Mouse (Mus musculus) heart, adult 18-20 months (tissue): ENCODE data around the gene Efemp2. TPM values are rescaled to one million over a fixed set of nuclear protein-coding genes. Genes with fewer than 3 reads are reported as not detected.

Experiments
- DNase-seq, 2 experiments: peaks; one replicate each; pipeline ENCODE4 v3.0.0; 2021 to 2022; ENCODE audit warnings: mixed read lengths in 1 of 2
- long read RNA-seq, 2 experiments: library from polyadenylated mRNA; stranded (forward); transcript quantifications; one replicate each; pipeline ENCODE4 v2.0.0; 2021
- total RNA-seq, 2 experiments: library from RNA; stranded (reverse); gene quantifications; 2 replicates each; pipeline ENCODE4 v1.2.3; 2021

Gene Efemp2
- total RNA-seq = 1 to 10 TPM; 7.2 to 7.9 TPM
- long read RNA-seq, experiment 1, transcript Efemp2-204 (11 exons, 1,557 nt) = major isoform, 6 of 13 reads
- long read RNA-seq, experiment 1, partial matches to known transcripts = 1 of 13 reads
- long read RNA-seq, experiment 1, other reads (novel, unspliced or antisense) = 2 of 13 reads
- long read RNA-seq, experiment 2, transcript Efemp2-204 (11 exons, 1,557 nt) = major isoform, 6 of 8 reads
- long read RNA-seq, experiment 2, partial matches to known transcripts = 0 of 8 reads
- long read RNA-seq, experiment 2, other reads (novel, unspliced or antisense) = 1 of 8 reads

- peak; percentile 87 to 92 for DNase-seq
Measured at GRCm38 (mm10) chr19:5473720-5474119, at the start of gene Efemp2. Gene Efemp2 (plus strand): TSS chr19:5473954.

DNA sequence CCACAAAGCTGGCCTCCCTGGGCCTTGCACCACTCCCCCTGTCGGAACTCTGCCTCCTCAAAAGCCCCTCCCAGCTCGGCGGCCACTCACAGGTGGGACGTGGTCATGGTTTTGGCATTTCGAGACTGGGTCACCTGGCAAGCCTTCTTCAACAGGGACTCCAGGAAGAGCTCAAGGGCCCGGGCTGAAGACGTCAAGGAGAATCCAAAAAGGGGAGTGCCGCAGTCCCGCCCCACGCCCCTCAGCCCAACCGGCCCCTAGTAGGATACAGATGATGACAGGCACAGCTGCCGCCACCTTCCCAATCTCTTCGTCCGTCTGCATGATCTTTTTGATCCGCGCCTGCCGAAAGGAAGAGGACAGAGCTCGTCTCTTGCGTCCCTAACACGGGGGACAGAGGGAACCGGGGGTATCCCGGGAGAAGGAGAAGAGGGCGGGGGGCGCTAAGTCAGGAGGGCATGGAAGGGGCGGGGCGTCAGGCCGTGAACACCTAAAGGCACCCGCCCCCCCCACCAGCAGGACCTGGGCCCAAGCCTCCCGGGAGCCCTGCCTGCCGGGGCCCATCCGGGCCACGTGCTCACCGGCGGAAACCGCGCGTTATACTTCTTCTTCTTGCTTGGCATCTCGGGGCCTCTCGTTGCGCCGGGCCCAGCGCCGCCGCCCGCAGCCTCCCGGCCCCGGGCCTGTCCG, 49.5 kb upstream of the Efemp2 start:
- peak; percentile 67 to 85 for DNase-seq

- peak; percentile 96 to 97 for DNase-seq
Measured at GRCm38 (mm10) chr19:5424782-5425741, 48.7 kb upstream of the Efemp2 start, which contains the start of the genes Drap1 and AI837181. Gene Drap1 (minus strand): TSS chr19:5424979. Gene AI837181 (plus strand): TSS chr19:5425144.

DNA sequence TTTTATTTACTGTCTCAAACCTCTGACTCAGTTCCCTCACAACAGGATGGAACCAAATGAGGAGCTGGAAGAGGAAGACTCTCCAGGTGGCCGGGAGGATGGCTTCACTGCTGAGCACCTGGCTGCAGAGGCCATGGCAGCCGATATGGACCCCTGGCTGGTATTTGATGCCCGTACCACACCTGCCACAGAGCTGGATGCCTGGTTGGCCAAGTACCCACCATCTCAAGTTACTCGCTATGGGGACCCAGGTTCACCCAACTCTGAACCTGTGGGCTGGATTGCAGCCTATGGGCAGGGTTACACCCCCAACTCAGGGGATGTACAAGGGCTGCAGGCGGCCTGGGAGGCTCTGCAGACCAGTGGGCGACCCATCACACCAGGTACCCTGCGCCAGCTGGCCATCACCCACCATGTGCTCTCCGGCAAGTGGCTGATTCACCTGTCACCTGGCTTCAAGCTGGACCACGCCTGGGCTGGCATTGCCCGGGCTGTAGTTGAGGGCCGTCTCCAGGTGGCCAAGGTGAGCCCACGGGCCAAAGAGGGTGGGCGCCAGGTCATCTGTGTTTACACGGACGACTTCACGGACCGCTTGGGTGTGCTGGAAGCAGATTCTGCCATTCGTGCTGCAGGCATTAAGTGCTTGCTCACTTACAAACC, 47.7 kb upstream of the Efemp2 start:
- DNase-seq = no peak

- no peak for DNase-seq
Measured at GRCm38 (mm10) chr19:5426640-5427290, 47.0 kb upstream of the Efemp2 start.

DNA sequence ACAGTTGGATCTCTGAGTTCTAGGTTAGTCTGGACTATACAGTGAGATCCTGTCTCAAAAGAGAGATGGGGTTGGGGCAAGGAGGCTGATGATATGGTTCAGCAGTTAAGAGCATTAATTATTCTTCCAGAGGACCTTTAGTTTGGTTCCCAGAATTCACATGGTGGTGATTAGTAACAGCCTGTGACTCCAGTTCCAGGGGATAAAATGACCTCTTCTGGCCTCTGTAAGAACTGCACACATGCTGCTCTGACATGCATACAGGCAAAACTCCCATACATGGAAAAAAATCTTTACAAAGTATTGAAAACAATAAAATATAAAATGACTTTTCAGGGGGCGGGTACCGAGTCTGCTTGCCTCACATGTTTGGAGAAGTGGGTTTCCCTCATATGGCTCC, 45.7 kb upstream of the Efemp2 start:
- peak in 1 of 2 experiments; percentile 52 for DNase-seq

DNA sequence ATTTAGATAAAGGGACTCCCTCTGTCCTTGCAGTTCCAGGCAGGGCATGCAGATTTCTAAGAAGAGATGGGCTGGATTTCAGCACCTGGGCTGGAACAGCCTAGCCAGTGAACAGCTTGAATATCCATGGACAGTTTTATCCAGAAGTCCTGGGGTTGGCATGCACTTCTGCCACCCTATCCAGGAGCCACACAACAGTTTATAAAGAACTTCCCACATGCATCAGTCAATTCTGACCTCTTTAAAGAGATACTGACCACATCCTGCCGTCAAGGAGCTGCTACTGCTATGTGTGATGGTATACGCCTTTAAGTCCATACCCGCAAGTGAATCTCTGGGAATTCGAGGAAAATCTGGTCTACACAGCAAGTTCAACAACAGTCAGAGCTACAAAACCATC, 44.5 kb upstream of the Efemp2 start:
- no peak for DNase-seq

DNA sequence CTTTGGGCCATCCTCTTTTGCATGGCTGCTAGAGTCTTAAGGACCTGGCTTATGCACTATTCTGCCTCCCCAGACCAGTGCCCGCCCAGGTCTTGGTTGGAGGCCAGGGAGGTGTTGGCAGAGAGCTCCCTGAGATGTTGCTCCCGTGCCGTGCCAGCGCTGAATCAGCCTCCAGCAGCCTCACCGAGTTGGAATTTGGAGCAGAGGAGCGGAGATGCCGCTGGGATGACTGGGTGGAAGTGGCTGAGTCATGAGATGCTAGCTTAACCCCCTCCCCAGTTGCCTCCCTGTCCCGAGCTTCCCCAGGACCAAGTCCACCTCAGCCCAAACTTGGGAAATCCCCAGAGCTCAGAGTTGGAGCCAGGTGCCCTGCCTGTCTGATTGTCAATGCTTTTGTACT, 43.9 kb upstream of the Efemp2 start:
- DNase-seq = peak in 1 of 2 experiments; percentile 70

- DNase-seq = no peak
Measured at GRCm38 (mm10) chr19:5430408-5430807, 43.3 kb upstream of the Efemp2 start.

GRCm38 (mm10) chr19:5431911-5432464, 41.8 kb upstream of the Efemp2 start:
- DNase-seq = peak; percentile 57 to 70

DNA sequence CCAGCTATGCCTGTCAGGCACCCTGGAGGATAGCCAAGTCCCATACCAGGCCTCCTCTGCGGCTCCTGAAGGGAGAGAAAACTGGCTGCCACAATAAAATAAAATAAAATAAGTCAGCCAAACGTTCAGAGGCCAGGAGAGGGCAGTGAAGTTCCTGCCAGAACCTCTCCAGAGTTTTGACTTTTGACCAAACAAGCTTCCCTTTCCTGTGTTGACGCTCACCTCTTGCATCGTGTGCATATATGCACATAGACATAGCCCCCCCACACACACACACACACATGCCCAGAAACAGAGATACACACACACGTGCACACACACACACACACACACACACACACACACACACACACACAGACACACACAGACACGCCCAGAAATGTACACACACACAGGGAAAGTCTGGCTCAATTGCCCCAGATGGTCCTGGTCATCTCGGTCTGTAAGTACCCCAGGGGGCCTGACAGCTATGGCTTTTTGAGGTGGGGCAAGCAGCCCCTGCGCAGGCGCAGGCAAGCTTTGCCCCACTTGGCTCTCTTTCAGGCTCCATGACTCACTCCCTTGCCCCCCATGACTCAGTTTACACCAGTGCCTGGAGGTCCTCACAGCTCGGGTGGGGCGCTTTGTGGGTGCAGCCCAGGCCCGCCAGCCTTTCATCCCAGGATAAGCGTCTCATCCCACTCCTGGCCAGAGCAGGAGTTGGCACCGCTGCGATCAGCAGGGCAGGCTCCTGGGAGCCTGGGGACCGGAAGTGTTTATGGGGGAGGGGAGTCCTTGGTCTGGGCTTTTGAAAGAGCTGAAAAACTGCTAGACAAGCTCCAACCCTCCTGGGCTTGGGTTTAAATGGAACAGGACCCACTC, 40.5 kb upstream of the Efemp2 start:
- DNase-seq = peak; percentile 74

- DNase-seq = no peak
Measured at GRCm38 (mm10) chr19:5433951-5434350, 39.8 kb upstream of the Efemp2 start.

DNA sequence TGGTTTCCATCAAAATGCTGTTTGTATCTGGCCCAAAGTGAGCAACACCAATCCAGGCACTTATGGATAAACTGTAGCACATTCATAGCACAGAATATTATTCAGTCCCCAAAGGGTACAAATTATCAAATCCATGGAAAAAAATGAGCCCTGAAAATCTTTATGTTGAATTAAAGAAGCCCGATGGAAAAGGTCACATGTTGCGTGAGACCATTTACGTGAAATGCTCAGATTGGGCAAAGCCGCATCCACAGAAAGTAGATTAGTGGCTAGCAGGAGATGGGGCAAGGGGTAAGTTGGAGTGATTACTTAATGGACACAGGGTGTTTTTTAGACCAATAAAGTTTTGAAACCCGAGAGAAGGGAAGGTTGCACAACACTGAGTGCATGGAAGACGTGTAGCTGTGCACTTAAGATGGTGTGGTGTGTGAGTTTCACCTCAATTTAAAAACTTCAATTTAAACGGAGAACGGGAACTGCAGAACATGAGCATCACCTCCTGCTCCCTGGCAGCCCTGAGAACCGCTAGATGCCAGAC, 29.3 kb upstream of the Efemp2 start:
- DNase-seq = no peak

DNA sequence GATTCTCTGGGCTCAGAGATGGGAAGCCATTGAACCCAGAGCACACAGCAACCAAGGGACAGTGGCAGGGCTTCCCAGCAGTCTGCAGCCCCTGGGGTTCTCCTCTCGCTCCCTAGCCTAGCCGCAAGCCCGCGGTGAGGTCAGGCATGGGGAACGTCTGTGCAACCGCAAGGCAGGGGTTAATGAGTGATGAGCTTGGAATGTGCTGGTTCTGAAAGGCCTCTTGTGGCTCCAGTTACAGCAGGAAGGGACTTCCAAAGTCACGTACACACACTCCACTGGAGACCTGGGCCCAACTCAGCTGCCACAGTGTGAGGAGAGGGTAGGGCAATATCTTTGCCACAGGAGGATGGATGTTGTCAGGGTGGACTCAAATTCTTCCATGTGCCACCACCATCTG, 28.8 kb upstream of the Efemp2 start:
- no peak for DNase-seq

GRCm38 (mm10) chr19:5445747-5446146, 28.0 kb upstream of the Efemp2 start:
- DNase-seq = no peak

DNA sequence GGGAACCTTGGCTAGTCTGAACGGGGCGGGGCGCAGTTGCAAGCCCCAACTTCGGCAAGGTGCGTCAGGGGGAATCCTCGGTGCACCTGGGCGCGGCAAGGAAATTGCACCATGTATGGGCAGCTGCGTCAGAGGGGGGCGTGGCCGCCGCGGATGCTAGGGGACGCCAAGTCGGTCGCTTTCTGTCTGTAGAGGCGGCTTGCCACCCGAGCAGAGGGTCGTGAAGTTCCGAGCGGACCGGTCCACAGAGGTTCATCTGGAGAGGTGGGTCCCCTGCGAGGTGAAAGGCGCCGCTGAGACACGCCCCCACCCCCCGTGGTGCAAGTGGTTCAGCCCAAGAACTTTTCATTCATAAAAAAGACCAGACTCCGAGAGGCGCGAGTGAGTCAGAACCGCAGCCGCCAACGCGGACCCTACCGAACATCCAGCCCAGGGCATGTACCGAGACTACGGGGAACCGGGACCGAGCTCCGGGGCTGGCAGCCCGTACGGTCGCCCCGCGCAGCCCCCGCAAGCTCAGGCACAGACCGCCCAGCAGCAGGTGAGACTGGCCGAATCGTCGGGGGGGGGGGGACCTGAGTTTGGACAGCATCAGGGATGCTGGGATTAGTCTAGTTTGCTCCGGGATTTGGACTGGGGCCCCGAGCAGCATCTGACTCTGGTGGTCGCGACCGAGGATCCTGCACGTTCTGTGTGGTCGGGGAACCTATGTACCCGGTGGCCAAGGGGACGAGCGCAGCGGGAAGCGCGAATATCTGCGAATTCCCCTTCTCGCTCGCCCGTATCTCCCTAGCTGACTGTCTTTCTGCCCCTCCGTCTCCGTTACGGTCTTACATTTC, 26.0 kb upstream of the Efemp2 start, which contains the start of gene Fosl1:
Fosl1 (plus strand) TSS at position 33 of the 839 bp plus-strand sequence.
- peak; percentile 69 to 82 for DNase-seq

DNA sequence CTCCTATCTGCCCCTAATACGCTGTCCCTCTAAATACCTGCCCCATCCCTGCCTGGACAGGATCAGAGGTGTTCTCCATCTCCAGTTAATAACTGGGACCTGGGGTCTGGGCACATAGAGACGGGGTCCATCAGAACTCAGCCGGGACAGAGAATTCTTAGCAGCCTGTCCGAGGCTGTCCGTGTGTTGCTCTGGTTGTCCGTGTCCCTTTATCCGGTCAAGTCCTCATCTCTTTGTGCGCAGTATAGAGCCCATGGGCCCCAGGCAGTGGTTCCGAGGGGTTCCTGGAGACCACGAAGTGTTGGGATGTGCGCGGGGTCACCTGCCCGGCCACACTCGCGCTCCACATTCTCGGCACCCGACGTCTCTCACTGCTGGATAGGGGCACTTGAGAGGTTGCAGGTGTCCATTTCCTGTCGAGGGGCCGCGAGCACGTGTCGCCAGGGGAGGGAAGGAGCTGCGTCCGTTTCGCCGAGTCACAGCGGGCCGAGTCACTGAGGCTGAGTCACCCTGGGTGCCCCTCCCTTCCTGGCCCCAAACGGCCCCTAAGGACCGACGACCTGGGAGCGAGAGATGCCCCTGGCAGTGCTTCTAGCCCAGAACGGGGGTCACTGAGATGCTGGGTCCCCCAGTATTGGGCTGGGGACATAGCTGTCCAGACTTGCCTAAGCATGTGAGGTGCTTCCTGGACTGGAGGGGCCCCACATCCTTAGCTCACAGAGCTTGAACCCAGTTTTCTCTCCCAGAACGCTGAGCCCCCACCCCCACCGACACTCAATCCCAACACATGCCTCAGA, 25.2 kb upstream of the Efemp2 start:
- peak in 1 of 2 experiments; percentile 36 for DNase-seq

DNA sequence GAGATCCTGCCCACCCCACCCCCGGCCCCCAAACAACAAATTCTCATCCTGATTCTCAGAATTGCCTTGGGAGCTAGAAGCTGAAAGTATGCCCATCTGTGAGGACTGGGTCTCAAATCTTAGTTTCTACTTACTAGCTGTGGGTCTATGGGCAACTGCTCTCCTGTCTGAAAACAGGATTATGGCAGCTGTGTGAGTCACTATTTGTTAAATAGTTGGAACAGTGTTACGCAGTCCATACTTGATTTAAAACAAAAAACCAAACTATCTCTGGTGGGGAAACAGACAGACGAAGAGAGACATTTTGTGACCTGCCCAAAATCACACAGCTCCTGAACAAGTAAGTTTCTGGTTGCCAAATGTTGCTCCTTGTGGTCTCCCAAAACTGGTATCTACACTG, 24.1 kb upstream of the Efemp2 start:
- no peak for DNase-seq
